Mouse (Mus musculus) kidney, embryonic 14.5 days (tissue): ENCODE data around the gene Nebl. TPM values are rescaled to one million over a fixed set of nuclear protein-coding genes. Genes with fewer than 3 reads are reported as not detected.
A peak's percentile ranks its signal among the peaks of the same experiment; 100 is the strongest.

Source experiments
- ATAC-seq: fragments of 200-750 bp; cut with Nextera tagmentation; 2 replicates; pipeline ENCODE4 v1.8.0; 2017; ENCODE audit warnings: moderate number of reproducible peaks, mild to moderate bottlenecking, moderate TSS enrichment, moderate library complexity; ENCODE audit not compliant: low FRiP score, low TSS enrichment
- H3K27ac ChIP-seq: fragments of 300-500 bp; sonication (generic); 2 replicates; pipeline ENCODE4 v1.5.1; 2014; ENCODE audit warnings: low read depth, mild to moderate bottlenecking, low read length, moderate library complexity, mixed read lengths
- H3K27me3 ChIP-seq: fragments of 300-500 bp; sonication (generic); 2 replicates; pipeline ENCODE4 v1.6.1; 2014; ENCODE audit warnings: mild to moderate bottlenecking, low read length; ENCODE audit not compliant: control insufficient read depth, insufficient read depth
- H3K36me3 ChIP-seq: fragments of 300-500 bp; sonication (generic); 2 replicates; pipeline ENCODE4 v1.6.1; 2014; ENCODE audit warnings: low read length, mixed read lengths; ENCODE audit not compliant: control insufficient read depth, insufficient read depth
- H3K4me1 ChIP-seq: fragments of 300-500 bp; sonication (generic); 2 replicates; pipeline ENCODE4 v1.6.1; 2014; ENCODE audit warnings: low read length, mixed read lengths; ENCODE audit not compliant: control insufficient read depth, insufficient read depth
- H3K4me2 ChIP-seq: fragments of 300-500 bp; sonication (generic); replicated peaks from 2 replicates; pipeline ENCODE4 v1.6.1; 2014; ENCODE audit warnings: low read depth, mild to moderate bottlenecking, low read length
- H3K4me3 ChIP-seq: fragments of 300-500 bp; sonication (generic); 2 replicates; pipeline ENCODE4 v1.5.1; 2014; ENCODE audit warnings: mild to moderate bottlenecking, low read length
- H3K9ac ChIP-seq: fragments of 300-500 bp; sonication (generic); 2 replicates; pipeline ENCODE4 v1.6.1; 2014; ENCODE audit warnings: low read depth, mild to moderate bottlenecking, low read length, moderate library complexity
- H3K9me3 ChIP-seq: fragments of 300-500 bp; sonication (generic); 2 replicates; pipeline ENCODE4 v1.6.1; 2016; ENCODE audit warnings: low read length; ENCODE audit not compliant: control insufficient read depth
- WGBS: fragments of 180-500 bp; shearing (Covaris S2); extraction: QIAGEN DNeasy Blood & Tissue Kit; methylation state at CpG from one replicate; pipeline ENCODE4 v1.1.7; 2014; 5-methylcytosine and 5-hydroxymethylcytosine counted together
- polyA plus RNA-seq: library from polyadenylated mRNA; unstranded; fragments of >200 nt; fragmentation: Nextera tagmentation; extraction: Ambion mirVana; gene quantifications from 2 replicates; pipeline ENCODE4 v1.2.1, GENCODE M21; 2014

Nebl gene
- polyA plus RNA-seq, 1 experiment from 2014 or later, result 6.4 TPM

DNA sequence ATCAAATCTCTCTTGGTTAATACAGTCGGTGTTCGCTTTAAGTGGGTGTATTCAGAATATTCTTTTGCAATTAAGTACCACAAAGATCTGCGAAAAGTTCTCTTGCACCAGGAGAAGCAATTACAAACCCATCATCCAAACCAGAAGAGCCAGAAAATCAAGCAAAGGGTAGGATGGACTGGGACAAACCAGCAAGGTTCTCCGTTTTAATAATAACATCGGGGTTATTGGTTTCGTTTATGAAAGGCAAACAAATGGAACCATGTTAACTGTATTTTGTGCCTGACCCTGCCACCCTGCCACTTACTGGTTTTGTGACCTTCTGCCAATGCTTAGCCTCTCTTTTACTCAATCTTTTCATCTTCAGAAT lies 552 bp upstream of the Nebl start:
- H3K4me1 ChIP-seq, result peaks cover 13% of the 10 kb centered on the region
- H3K36me3 ChIP-seq, result no peaks in the 10 kb centered on the region
- ATAC-seq, result no peak
- peaks cover 17% of the 10 kb centered on the region for H3K27me3 ChIP-seq
- no peak overlapping the region for H3K27ac ChIP-seq
- H3K4me2 ChIP-seq, result peak overlapping the region; percentile 98
- peak overlapping the region; percentile 64 for H3K4me3 ChIP-seq
- H3K9ac ChIP-seq, result peak overlapping the region; percentile 60; the same call in 1 of the 2 replicates
- WGBS, result 18% methylated on average over 6 of the region's 6 CpGs
- H3K9me3 ChIP-seq, result no peaks in the 10 kb centered on the region

DNA sequence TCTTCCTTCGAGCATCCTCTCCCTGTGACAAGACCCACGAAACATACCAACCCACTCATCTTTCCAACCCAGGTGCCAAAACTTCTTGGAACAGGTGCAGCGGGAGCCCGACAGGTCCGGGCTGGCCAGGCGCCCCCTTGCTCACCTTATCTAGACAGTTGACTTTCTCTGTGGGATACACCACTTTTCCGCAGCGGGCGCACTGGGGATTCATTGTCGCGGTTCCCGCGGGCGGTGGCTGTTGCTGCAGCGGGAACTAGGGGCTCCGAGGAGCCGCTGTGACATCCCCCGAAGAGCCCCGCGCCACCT lies 662 bp downstream of the Nebl start:
- Histone ChIP-seq H3K4me2 (peak overlapping the region; percentile 98), H3K9ac (peak overlapping the region; percentile 60), H3K27ac (no peak overlapping the region), H3K9me3 (no peaks in the 10 kb centered on the region), H3K4me1 (peaks cover 13% of the 10 kb centered on the region), H3K4me3 (peak overlapping the region; percentile 64), H3K36me3 (no peaks in the 10 kb centered on the region), H3K27me3 (peaks cover 17% of the 10 kb centered on the region)
- no peak; the same call in 1 of the 2 replicates for ATAC-seq
- WGBS, result 1% methylated on average over 18 of the region's 20 CpGs

DNA sequence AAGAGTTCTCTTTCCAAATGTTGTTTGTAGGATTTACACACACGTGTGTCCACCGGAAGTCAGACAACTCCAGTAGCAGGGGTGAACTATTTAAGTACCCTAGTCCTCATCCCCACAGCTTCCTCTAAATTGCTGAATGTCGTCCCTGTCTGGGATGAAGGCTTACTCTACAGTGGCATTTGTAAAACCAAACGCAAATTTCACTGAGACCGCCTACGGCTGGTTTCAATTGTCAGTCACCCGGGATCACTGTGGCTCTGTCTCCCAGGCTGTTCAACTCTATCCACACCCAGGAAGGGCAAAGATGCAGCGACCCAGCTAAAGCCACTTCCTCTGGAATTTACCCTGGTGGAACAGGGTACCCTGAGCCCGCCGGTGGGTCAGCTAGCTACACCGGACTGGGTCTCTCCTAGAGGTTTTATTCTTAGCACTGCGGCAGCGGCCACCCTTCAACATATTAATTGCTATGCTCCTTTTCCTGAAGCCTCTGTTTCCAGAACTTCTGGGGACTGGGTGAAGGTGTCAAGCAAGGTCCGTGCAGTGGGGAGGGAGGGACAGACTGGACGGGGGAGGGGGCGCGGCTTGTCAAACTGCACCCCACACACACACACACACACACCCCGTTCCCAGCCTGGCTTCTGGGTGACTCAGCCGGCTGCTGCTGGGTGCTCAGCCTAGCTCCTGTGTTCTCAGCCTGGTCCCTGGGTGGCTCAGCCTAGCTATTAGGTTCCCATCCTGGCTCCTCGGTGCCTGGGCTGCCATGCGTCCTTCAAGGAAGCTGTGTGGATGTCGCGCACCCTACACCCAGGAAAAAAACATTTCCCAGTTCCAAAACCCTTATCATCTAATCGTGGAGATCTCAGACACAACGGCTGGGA lies 1.3 kb downstream of the Nebl start:
- H3K4me1 ChIP-seq, result peaks cover 13% of the 10 kb centered on the region
- peak overlapping the region; percentile 60 for H3K9ac ChIP-seq
- no peak overlapping the region for H3K27ac ChIP-seq
- no peaks in the 10 kb centered on the region for H3K36me3 ChIP-seq
- H3K4me2 ChIP-seq, result peak overlapping the region; percentile 98
- H3K9me3 ChIP-seq, result no peaks in the 10 kb centered on the region
- peaks cover 17% of the 10 kb centered on the region for H3K27me3 ChIP-seq
- ATAC-seq, result peak; percentile 70
- WGBS, result 3% methylated on average over 24 of the region's 25 CpGs
- peak overlapping the region; percentile 64 for H3K4me3 ChIP-seq

DNA sequence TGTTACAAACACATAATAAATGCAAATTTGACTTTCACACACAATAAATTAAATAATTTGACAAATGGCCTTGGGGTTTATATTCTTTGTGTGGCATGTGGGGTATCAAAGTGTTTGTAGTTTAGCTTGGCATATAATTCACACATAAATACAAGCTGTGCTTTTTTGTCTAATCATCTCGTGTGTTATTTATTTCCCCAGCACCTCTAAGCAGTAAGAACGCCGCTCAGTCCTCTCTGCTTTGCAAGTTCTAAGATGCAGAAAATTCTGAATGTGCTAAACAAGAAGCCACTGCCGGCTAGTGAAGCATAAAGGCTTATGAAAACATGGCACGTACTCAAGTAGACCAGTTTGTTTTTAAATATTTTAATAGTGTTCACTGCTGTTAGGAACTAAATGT lies 6.9 kb downstream of the Nebl start:
- no peak overlapping the region for H3K4me3 ChIP-seq
- ATAC-seq, result no peak
- WGBS, result 59% methylated on average over 5 of the region's 5 CpGs

DNA sequence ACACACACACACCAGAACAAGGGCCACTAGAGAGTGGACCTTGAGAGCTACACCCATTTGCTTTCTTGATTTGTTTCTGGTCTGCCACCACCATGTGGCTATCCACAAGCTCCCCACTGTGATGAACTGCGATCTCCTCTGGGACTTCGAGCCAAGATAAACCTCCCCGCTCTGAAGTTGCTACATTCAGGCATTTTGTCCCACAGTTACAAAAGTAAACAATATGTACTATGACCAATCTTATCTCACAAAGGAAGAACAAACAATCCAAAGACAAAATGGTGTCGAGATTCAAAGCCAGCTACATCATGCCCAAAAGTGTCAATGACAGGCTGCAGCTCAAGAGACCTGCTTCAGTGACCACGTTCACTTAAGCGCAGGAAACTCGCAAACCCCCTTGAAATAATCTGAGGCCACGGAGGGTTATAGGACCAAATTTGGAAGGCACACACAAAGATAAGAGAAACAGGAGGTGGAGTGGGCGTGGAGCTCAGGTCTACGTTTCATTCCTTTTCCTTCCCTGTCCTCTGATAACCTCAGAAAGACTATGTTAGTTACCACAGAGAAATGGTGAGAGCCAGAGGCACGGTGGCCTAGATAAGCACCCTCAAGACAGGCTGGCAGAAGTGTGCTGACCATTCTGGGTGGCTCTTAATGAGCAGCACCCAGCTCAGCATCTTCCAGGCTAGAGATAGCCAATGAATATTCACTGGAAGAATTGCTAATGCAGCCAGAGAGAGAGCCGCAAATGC lies 7.8 kb downstream of the Nebl start:
- H3K4me3 ChIP-seq, result no peak overlapping the region
- H3K36me3 ChIP-seq, result no peaks in the 10 kb centered on the region
- H3K27ac ChIP-seq, result no peak overlapping the region
- H3K9ac ChIP-seq, result no peak overlapping the region
- no peaks in the 10 kb centered on the region for H3K4me1 ChIP-seq
- no peaks in the 10 kb centered on the region for H3K27me3 ChIP-seq
- no peak overlapping the region for H3K4me2 ChIP-seq
- no peaks in the 10 kb centered on the region for H3K9me3 ChIP-seq
- ATAC-seq, result no peak
- 76% methylated on average over 12 of the region's 12 CpGs for WGBS

More for the DNA sequence above, 6.9 kb downstream of the Nebl start:
- no peaks in the 10 kb centered on the region for H3K36me3 ChIP-seq
- H3K27ac ChIP-seq, result no peak overlapping the region
- H3K9me3 ChIP-seq, result no peaks in the 10 kb centered on the region
- H3K4me1 ChIP-seq, result no peaks in the 10 kb centered on the region
- H3K4me2 ChIP-seq, result no peak overlapping the region
- H3K27me3 ChIP-seq, result no peaks in the 10 kb centered on the region; the same call in 1 of the 2 replicates
- no peak overlapping the region for H3K9ac ChIP-seq

DNA sequence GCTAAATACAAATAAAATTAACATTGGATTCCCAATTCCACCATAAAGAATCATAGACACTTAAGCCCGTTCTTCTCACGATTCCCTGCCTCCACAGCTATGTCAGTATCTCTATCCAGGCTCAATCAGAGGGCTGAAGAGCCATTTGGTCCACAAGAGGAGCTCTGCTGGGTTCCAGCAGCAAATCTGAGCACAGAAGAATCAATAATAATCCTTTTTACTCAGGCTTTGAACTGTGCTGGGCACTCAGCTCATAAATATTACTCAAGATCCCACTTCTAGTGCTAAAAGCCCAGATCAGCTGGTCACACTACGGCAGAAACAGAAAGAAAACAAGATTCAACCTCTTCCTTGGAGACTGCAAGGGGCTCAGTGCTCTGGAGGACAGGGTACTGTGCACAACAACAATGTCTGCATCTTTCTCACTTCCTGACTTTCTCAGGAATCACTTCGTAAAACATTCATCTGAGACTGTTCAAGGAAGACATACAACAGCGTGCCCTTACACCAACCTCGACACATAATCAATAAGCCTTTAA lies 10.0 kb downstream of the Nebl start:
- H3K4me2 ChIP-seq, result no peak overlapping the region
- no peaks in the 10 kb centered on the region for H3K36me3 ChIP-seq
- H3K4me3 ChIP-seq, result no peak overlapping the region
- WGBS, result 67% methylated on average over 6 of the region's 6 CpGs
- H3K4me1 ChIP-seq, result no peaks in the 10 kb centered on the region
- no peak overlapping the region for H3K27ac ChIP-seq
- no peaks in the 10 kb centered on the region; the same call in 1 of the 2 replicates for H3K9me3 ChIP-seq
- no peak for ATAC-seq
- H3K9ac ChIP-seq, result no peak overlapping the region
- H3K27me3 ChIP-seq, result no peaks in the 10 kb centered on the region

DNA sequence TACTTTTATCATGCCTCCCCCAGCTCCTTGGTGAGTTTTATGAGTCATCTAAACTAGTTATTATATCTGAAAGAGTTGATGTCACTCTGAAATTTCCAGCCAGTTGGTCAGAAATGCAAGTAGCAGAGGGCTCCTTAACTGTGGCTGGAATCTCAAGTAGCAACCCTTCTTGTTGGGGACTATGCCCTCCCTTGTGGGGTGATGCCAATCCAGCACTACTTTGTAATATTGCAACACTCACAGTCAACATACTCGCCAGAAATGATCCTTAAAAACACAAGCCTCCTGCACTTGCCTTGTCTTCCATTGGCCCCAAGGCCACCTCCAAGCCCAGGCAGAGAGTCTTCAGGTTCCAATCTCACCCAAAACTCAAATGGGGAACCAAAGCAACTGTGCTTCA lies 13.0 kb downstream of the Nebl start:
- ATAC-seq, result no peak
- Histone ChIP-seq H3K4me2 (no peak overlapping the region), H3K4me1 (no peaks in the 10 kb centered on the region), H3K36me3 (no peaks in the 10 kb centered on the region), H3K4me3 (no peak overlapping the region), H3K9me3 (no peaks in the 10 kb centered on the region; the same call in 1 of the 2 replicates), H3K9ac (no peak overlapping the region), H3K27me3 (no peaks in the 10 kb centered on the region), H3K27ac (no peak overlapping the region)
- 88% methylated on average over 1 of the region's 1 CpGs for whole genome bisulfite sequencing

DNA sequence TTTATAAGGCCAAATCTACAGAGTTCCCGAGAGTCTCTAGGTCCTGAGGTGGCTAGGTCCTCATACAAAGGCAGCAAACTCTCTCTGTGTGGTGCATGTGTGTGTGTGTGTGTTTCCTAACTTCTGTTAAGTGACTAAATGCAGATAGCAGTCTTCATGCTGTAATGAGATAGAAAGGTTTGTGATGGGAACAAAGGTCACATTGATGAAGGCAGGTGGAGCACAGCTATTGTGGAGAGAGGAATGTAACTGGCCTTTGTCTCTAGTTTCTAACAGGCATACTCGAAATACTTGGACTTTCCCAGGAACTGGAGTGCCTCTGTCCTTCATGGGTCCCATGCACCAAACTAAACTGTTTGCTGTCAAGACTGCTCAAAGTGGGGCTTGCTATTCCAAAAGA lies 14.1 kb downstream of the Nebl start:
- no peaks in the 10 kb centered on the region; the same call in 1 of the 2 replicates for H3K9me3 ChIP-seq
- H3K9ac ChIP-seq, result no peak overlapping the region
- 80% methylated on average over 2 of the region's 2 CpGs for WGBS
- no peak overlapping the region for H3K4me3 ChIP-seq
- H3K27ac ChIP-seq, result no peak overlapping the region
- H3K36me3 ChIP-seq, result no peaks in the 10 kb centered on the region
- no peaks in the 10 kb centered on the region for H3K27me3 ChIP-seq
- H3K4me1 ChIP-seq, result no peaks in the 10 kb centered on the region
- ATAC-seq, result no peak
- H3K4me2 ChIP-seq, result no peak overlapping the region
